ENCODE assay signal across 9 mouse cellular contexts in genomic region chr1:59253301-59253909, GRCm38 (mm10). TPM values are rescaled to one million over a fixed set of nuclear protein-coding genes. Genes with fewer than 3 reads are reported as not detected.
DNase-seq lines count a peak whose midpoint lies in the region; ATAC-seq lines count a peak whose summit lies in the region.
"Had no signal": no experiment of that assay in that cellular context is flagged by ENCODE, and none has a peak within 500 bp of the region (broad histone marks: within the 10 kb centered on the region; RNA-seq: fewer than 3 reads in every experiment).

No protein-coding gene starts in this region.

- peaks cover 6% of the 10 kb centered on the region; the same call in 1 of the 2 replicates for H3K27me3 ChIP-seq in heart, embryonic 11.5 days (ENCODE audit: control insufficient read depth, insufficient read depth, low read length)
- H3K27me3 ChIP-seq in forebrain, embryonic 16.5 days (replicated peaks; ENCODE audit: control insufficient read depth, insufficient read depth, low read length) = no peaks in the 10 kb centered on the region
- H3K27me3 ChIP-seq in midbrain, embryonic 10.5 days (ENCODE audit: low read depth, poor library complexity, severe bottlenecking) = peaks cover 28% of the 10 kb centered on the region

- ATAC-seq in heart, embryonic 11.5 days (replicated peaks; ENCODE audit: insufficient number of reproducible peaks, low FRiP score, low TSS enrichment) = no peak
- peak; percentile 70 for ATAC-seq in forebrain, embryonic 16.5 days
- no peak for ATAC-seq in CD4-positive, CD25-positive, alpha-beta regulatory T cell, adult 4 months

- peak overlapping the region; percentile 39; the same call in 1 of the 2 replicates for H3K9ac ChIP-seq in heart, embryonic 11.5 days (ENCODE audit: low read depth, low read length)
- peak overlapping the region; percentile 47 for H3K9ac ChIP-seq in forebrain, embryonic 16.5 days (replicated peaks; ENCODE audit: low read depth, low read length)

- H3K9me3 ChIP-seq in heart, embryonic 11.5 days (replicated peaks; ENCODE audit: control insufficient read depth, low read length) = no peaks in the 10 kb centered on the region
- no peaks in the 10 kb centered on the region for H3K9me3 ChIP-seq in forebrain, embryonic 16.5 days (ENCODE audit: control insufficient read depth, low read length)
- 0 out of 2 replicates have a peak, but pooled peaks cover 4% of the 10 kb centered on the region for H3K9me3 ChIP-seq in midbrain, embryonic 10.5 days (replicated peaks)

- no peaks in the 10 kb centered on the region for H3K36me3 ChIP-seq in heart, embryonic 11.5 days (ENCODE audit: control insufficient read depth, insufficient read depth, low read length)
- no peaks in the 10 kb centered on the region for H3K36me3 ChIP-seq in forebrain, embryonic 16.5 days (ENCODE audit: control insufficient read depth, insufficient read depth)
- H3K36me3 ChIP-seq in midbrain, embryonic 10.5 days = no peaks in the 10 kb centered on the region

- H3K27ac ChIP-seq in heart, embryonic 11.5 days (ENCODE audit: low read depth, low read length) = no peak overlapping the region
- no peak overlapping the region for H3K27ac ChIP-seq in forebrain, embryonic 16.5 days (ENCODE audit: low read length)
- H3K27ac ChIP-seq in midbrain, embryonic 10.5 days (replicated peaks) = peak overlapping the region; percentile 68

- WGBS in heart, embryonic 11.5 days (ENCODE audit: insufficient replicate concordance) = 7% methylated on average over 15 of the region's 18 CpGs
- under 1% methylated on average over 15 of the region's 18 CpGs for WGBS in forebrain, embryonic 16.5 days
- WGBS in midbrain, embryonic 10.5 days = 2% methylated on average over 18 of the region's 18 CpGs

- H3K4me3 ChIP-seq in heart, embryonic 11.5 days (ENCODE audit: low read depth, low read length) = peak overlapping the region; percentile 14
- peak overlapping the region; percentile 29 for H3K4me3 ChIP-seq in forebrain, embryonic 16.5 days (replicated peaks; ENCODE audit: low read length)
- H3K4me3 ChIP-seq in midbrain, embryonic 10.5 days = peak overlapping the region; percentile 46

- peak overlapping the region; percentile 59 for H3K4me2 ChIP-seq in heart, embryonic 11.5 days
- peak overlapping the region; percentile 53 for H3K4me2 ChIP-seq in forebrain, embryonic 16.5 days (ENCODE audit: low read length)

- H3K4me1 ChIP-seq in heart, embryonic 11.5 days (ENCODE audit: control insufficient read depth, insufficient read depth, low read length) = peaks cover 5% of the 10 kb centered on the region; the same call in 1 of the 2 replicates
- peaks cover 6% of the 10 kb centered on the region; the same call in 1 of the 2 replicates for H3K4me1 ChIP-seq in forebrain, embryonic 16.5 days (replicated peaks; ENCODE audit: control insufficient read depth, insufficient read depth, low read length)
- H3K4me1 ChIP-seq in midbrain, embryonic 10.5 days = peaks cover 32% of the 10 kb centered on the region

- no peak for DNase-seq in heart, postnatal 4 days
- peak; percentile 57 to 58 for DNase-seq in cerebellum, postnatal 10 days
- peak; percentile 38 for DNase-seq in midbrain, embryonic 10.5 days (ENCODE audit: low spot score)
- no peak for DNase-seq in natural killer cell, adult 2 months (ENCODE audit: low spot score in 2 of 2)
- DNase-seq in spleen, adult 18-20 months = no peak

RNA-seq across cellular contexts. Expression of gene Cdk15, which starts 3.3 kb away (rescaled TPM):
- polyA plus RNA-seq in heart, embryonic 11.5 days (2014; fragmentation: Nextera tagmentation; extraction: Ambion mirVana) = 0.50 TPM in 1 of 2 replicates, not detected in the other
- total RNA-seq in heart, postnatal 4 days (2021) = not detected
- polyA plus RNA-seq in forebrain, embryonic 16.5 days (2015; fragmentation: Nextera tagmentation; extraction: Ambion mirVana) = 0.36 and 0.56 TPM in 2 replicates
- polyA plus RNA-seq in midbrain, embryonic 10.5 days (2016; fragmentation: Nextera tagmentation; extraction: Ambion mirVana) = 0.77 and 0.82 TPM in 2 replicates
- not detected for polyA plus RNA-seq in CD4-positive, CD25-positive, alpha-beta regulatory T cell, adult 4 months (2017; shearing (Covaris generic))
- total RNA-seq: common myeloid progenitor, adult 5-6 weeks had no signal

RNA-seq across cellular contexts. Expression of gene Als2, which starts 16.4 kb away (rescaled TPM):
- 10.1 and 13.3 TPM in 2 replicates for polyA plus RNA-seq in heart, embryonic 11.5 days (2014; fragmentation: Nextera tagmentation; extraction: Ambion mirVana)
- total RNA-seq in heart, postnatal 4 days (2021) = 10 to 100 TPM; 12.8 to 13.5 TPM
- polyA plus RNA-seq in forebrain, embryonic 16.5 days (2015; fragmentation: Nextera tagmentation; extraction: Ambion mirVana) = 23.0 and 23.1 TPM in 2 replicates
- polyA plus RNA-seq in midbrain, embryonic 10.5 days (2016; fragmentation: Nextera tagmentation; extraction: Ambion mirVana) = 14.0 and 17.1 TPM in 2 replicates
- 1 to 10 TPM; 7.5 to 8.2 TPM for polyA plus RNA-seq in CD4-positive, CD25-positive, alpha-beta regulatory T cell, adult 4 months (2017; shearing (Covaris generic))

Comparison
In these comparisons a context has a peak if more than half of its experiments do, and no peak if none do; other contexts are left out.
1. DNase-seq: peak in cerebellum, postnatal 10 days (2 of 2) and midbrain, embryonic 10.5 days (single experiment); none in heart, postnatal 4 days (single experiment), natural killer cell, adult 2 months (0 of 2) and spleen, adult 18-20 months (0 of 2).
2. Peak in every context shown above with its lines, with median percentiles within 50 percentile points of each other: H3K4me3 ChIP-seq.